Mouse (Mus musculus): ENCODE data around the gene Gm10340. TPM values are rescaled to one million over a fixed set of nuclear protein-coding genes. Genes with fewer than 3 reads are reported as not detected.
"Not testable (repeated sequence)": the region's sequence is repeated elsewhere in the genome, so short reads cannot be mapped to it uniquely, and the experiment has no call there.

Gm10340 gene
- polyA plus RNA-seq (2012; rRNA removed): not detected in 2 replicates

DNA sequence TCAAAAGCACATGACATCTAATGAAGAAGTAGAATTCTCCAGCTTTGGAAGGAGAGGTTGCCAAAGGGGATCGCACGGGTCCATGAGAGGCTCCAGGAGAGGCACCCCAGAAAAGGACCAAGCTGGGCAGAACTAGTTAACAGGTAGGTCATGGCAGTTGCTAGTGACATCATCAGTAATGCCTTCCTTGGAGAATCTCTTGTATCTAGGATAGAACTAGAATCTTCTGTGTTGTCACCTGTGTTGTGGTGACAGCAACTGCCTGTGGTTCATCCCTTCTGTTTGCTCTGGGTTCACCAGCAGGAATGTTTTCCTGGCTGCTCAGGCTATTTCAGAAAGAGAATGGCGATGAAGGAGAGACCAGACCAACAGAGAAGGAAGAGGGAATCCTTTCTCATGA, at the start of gene Gm10340:
Gene Gm10340, plus strand, starts transcription at position 301 of the 400 bp plus-strand sequence.
- 89% methylated on average over 2 of the region's 3 CpGs for WGBS
- DNase-seq; H3K27me3 ChIP-seq (replicated peaks; ENCODE audit: control insufficient read depth, insufficient read depth, low read length); H3K36me3 ChIP-seq (ENCODE audit: control insufficient read depth, insufficient read depth, low read length); H3K27ac ChIP-seq (ENCODE audit: insufficient read depth, low read depth, low read length); H3K4me3 ChIP-seq (ENCODE audit: insufficient read depth, low read depth, low read length); H3K4me1 ChIP-seq (ENCODE audit: control insufficient read depth, insufficient read depth, low read length): not testable (repeated sequence)

DNA sequence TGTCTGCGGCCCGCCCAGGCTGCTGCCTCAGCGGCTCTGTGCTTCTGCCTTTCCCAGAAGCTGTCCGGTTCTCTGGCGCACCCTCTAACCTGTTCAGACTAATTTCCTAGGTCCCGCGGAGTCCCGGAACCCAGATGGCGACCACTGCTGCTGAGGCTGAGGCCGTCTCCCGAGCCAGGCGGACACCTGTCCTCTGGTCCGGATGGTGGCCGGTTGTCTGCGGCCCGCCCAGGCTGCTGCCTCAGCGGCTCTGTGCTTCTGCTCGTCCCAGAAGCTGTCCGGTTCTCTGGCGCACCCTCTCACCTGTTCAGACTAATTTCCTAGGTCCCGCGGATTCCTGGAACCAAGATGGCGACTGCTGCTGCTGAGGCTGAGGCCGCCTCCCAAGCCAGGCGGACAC, 17.7 kb upstream of the Gm10340 start:
- whole genome bisulfite sequencing: 94% methylated on average over 19 of the region's 25 CpGs
- H3K27ac ChIP-seq (ENCODE audit: insufficient read depth, low read depth, low read length); H3K27me3 ChIP-seq (replicated peaks; ENCODE audit: control insufficient read depth, insufficient read depth, low read length); H3K4me3 ChIP-seq (ENCODE audit: insufficient read depth, low read depth, low read length); H3K36me3 ChIP-seq (ENCODE audit: control insufficient read depth, insufficient read depth, low read length); H3K4me1 ChIP-seq (ENCODE audit: control insufficient read depth, insufficient read depth, low read length): not testable (repeated sequence)
- DNase-seq: peak; percentile 11

DNA sequence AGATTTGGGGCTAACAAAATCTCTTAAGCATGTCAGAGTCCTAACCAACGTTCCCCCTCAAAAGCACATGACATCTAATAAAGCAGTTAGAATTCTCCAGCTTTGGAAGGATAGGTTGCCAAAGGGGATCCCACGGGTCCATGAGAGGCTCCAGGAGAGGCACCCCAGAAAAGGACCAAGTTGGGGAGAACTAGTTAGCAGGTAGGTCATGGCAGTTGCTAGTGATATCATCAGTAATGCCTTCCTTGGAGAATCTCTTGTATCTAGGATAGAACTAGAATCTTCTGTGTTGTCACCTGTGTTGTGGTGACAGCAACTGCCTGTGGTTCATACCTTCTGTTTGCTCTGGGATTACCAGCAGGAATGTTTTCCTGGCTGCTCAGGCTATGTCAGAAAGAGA, 54.2 kb downstream of the Gm10340 start, which contains the start of gene Gm5795:
Gene Gm5795, plus strand, starts transcription at position 301 of the 400 bp plus-strand sequence.
- WGBS: no CpG with 5 or more reads among the region's 2 CpGs
- H3K4me3 ChIP-seq (ENCODE audit: insufficient read depth, low read depth, low read length): not testable (repeated sequence)

More for the DNA sequence above, 54.2 kb downstream of the Gm10340 start, which contains the start of gene Gm5795:
- H3K36me3 ChIP-seq (ENCODE audit: control insufficient read depth, insufficient read depth, low read length); H3K27ac ChIP-seq (ENCODE audit: insufficient read depth, low read depth, low read length); H3K27me3 ChIP-seq (replicated peaks; ENCODE audit: control insufficient read depth, insufficient read depth, low read length); H3K4me1 ChIP-seq (ENCODE audit: control insufficient read depth, insufficient read depth, low read length); DNase-seq: not testable (repeated sequence)

Other genes with a start within 250 kb of the Gm10340 start
- gene Gm2888, start 104.0 kb upstream of the Gm10340 start, polyA plus RNA-seq (2012; rRNA removed): not detected in 2 replicates
- gene Gm2897, start 84.7 kb upstream of the Gm10340 start, polyA plus RNA-seq (2012; rRNA removed): 0.07 and 0.11 TPM in 2 replicates
- gene Gm5795, start 54.3 kb downstream of the Gm10340 start, polyA plus RNA-seq (2012; rRNA removed): not detected in 2 replicates
- gene D830030K20Rik, start 74.5 kb downstream of the Gm10340 start, polyA plus RNA-seq (2012; rRNA removed): 0.11 and 0.20 TPM in 2 replicates
- gene Gm2956, start 198.6 kb downstream of the Gm10340 start, polyA plus RNA-seq (2012; rRNA removed): not detected in 2 replicates